Mouse (Mus musculus): ENCODE measurements around the gene Hcn3.

- no peak for TF ChIP-seq CTCF (IDR thresholded peaks at IDR 0.05; ENCODE audit: low read depth, low read length)
- no peak for TF ChIP-seq POLR2A (IDR thresholded peaks at IDR 0.05; ENCODE audit: insufficient read depth, low read length)
These were observed 39.8 kb upstream of the Hcn3 start for GRCm38 (mm10) chr3:89199839-89200238.
